Mouse (Mus musculus) liver, embryonic 12.5 days (tissue): Measurements from ENCODE around the gene AL731706.1. TPM values are rescaled to one million over a fixed set of nuclear protein-coding genes. Genes with fewer than 3 reads are reported as not detected.

Experiments used
- ATAC-seq: fragments of 200-750 bp; cut with Nextera tagmentation; 2 replicates; pipeline ENCODE4 v1.8.0; 2017; ENCODE audit warnings: moderate number of reproducible peaks, mild to moderate bottlenecking, moderate library complexity
- H3K27ac ChIP-seq: fragments of 300-500 bp; sonication (generic); 2 replicates; pipeline ENCODE4 v1.5.1; 2016; ENCODE audit warnings: mild to moderate bottlenecking
- H3K27me3 ChIP-seq: fragments of 300-500 bp; sonication (generic); replicated peaks from 2 replicates; pipeline ENCODE4 v1.6.1; 2016; ENCODE audit warnings: mild to moderate bottlenecking, moderate library complexity
- H3K36me3 ChIP-seq: fragments of 300-500 bp; sonication (generic); 2 replicates; pipeline ENCODE4 v1.6.1; 2016; ENCODE audit warnings: mild to moderate bottlenecking, moderate library complexity
- H3K4me1 ChIP-seq: fragments of 300-500 bp; sonication (generic); 2 replicates; pipeline ENCODE4 v1.6.1; 2016
- H3K4me2 ChIP-seq: fragments of 300-500 bp; sonication (generic); 2 replicates; pipeline ENCODE4 v1.6.1; 2016; ENCODE audit warnings: mild to moderate bottlenecking, moderate library complexity
- H3K4me3 ChIP-seq: fragments of 300-500 bp; sonication (generic); 2 replicates; pipeline ENCODE4 v1.5.1; 2016; ENCODE audit warnings: mild to moderate bottlenecking, moderate library complexity
- H3K9ac ChIP-seq: fragments of 300-500 bp; sonication (generic); 2 replicates; pipeline ENCODE4 v1.6.1; 2016; ENCODE audit warnings: mild to moderate bottlenecking, moderate library complexity
- H3K9me3 ChIP-seq: fragments of 300-500 bp; sonication (generic); replicated peaks from 2 replicates; pipeline ENCODE4 v1.6.1; 2016; ENCODE audit warnings: mild to moderate bottlenecking, moderate library complexity
- WGBS: fragments of 180-500 bp; shearing (Covaris S2); methylation state at CpG from one replicate; pipeline ENCODE4 v1.1.7; 2016; ENCODE audit not compliant: insufficient replicate concordance; 5-methylcytosine and 5-hydroxymethylcytosine counted together
- polyA plus RNA-seq: library from polyadenylated mRNA; unstranded; fragments of >200 nt; fragmentation: Nextera tagmentation; extraction: Ambion mirVana; gene quantifications from 2 replicates; pipeline ENCODE4 v1.2.1, GENCODE M21; 2016

AL731706.1 gene
- polyA plus RNA-seq = 14.0 and 17.1 TPM in 2 replicates

DNA sequence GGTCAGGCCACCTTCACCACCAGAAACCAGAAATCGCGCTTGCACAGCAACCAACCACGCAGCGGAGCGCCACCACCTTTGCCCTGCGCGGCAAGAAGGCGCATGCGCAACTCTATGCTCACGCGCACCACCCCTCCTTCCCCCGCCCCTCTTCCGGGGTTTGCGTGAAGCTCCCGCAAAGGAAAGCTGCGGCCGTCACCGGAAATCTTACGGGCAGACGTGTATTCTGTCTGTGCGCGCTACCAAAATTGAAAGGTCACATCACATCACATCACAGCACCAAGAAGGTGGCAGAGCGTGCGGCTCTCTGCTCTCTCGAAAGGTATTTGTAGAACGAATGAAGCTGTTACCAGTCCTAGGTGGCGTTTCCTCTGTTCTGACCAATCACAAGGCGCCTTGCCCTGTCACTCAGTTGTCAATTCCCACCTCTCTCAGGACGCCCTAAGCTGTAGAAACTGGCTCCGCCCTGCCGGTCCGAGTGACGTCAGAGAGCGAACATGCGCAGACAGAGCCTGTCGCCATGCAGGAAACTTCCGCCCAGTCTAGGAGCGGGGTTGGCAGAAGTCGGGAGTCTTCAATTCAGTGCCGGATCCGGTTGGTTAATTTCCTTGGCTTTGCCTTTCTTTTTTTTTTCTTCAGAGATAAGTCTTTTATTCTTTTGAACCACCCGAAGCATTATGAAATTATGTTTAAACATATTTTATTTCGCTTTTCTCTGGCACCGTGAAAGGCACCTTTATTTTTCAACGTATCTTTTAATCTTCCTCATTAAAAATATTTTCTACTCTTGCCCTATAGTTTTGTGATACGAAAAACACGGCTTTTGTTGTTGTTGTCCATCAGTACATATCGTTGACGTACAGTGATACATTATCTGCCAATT lies at the start of gene AL731706.1, which contains the start of the genes Slx4ip and Mkks:
AL731706.1 (minus strand) TSS at position 322 of the 883 bp plus-strand sequence.
Slx4ip (plus strand) TSS at position 151 of the 883 bp plus-strand sequence.
Mkks (minus strand) TSS at position 322 of the 883 bp plus-strand sequence.
- H3K27ac ChIP-seq = peak within 1 kb of the TSS; percentile 90
- no peaks in the 10 kb centered on the region for H3K36me3 ChIP-seq
- peak within 1 kb of the TSS; percentile 79 for H3K9ac ChIP-seq
- H3K9me3 ChIP-seq = no peaks in the 10 kb centered on the region
- no peaks in the 10 kb centered on the region for H3K27me3 ChIP-seq
- peak; percentile 93 for ATAC-seq
- H3K4me3 ChIP-seq = peak within 1 kb of the TSS; percentile 78
- peaks cover 34% of the 10 kb centered on the region for H3K4me1 ChIP-seq
- H3K4me2 ChIP-seq = peak within 1 kb of the TSS; percentile 67
- under 1% methylated on average over 49 of the region's 49 CpGs for WGBS

DNA sequence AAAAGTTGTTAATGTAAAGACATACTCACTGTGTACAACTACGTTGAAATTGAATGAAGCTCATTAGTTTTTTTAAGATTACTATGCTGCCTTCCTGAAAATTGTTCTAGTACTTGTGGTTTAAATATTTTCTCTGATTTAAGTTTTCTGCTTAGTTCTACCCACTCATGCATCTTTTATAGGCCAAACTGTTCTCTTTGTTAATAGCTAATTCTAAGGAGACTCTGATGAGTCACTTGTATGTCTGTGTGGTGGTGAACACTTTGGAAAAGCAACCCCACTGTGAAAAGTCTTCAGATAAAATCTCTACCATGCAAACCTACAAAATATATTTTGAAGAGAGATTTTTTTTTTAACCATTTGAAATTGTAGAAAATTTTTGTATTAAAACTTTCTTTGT lies 47.1 kb upstream of the AL731706.1 start:
- H3K4me2 ChIP-seq = no peak overlapping the region
- no peak overlapping the region for H3K4me3 ChIP-seq
- no peak for ATAC-seq
- H3K4me1 ChIP-seq = no peaks in the 10 kb centered on the region
- no peak overlapping the region for H3K9ac ChIP-seq
- 67% methylated on average over 1 of the region's 1 CpGs for WGBS
- H3K27me3 ChIP-seq = no peaks in the 10 kb centered on the region
- H3K27ac ChIP-seq = no peak overlapping the region
- H3K36me3 ChIP-seq = no peaks in the 10 kb centered on the region
- H3K9me3 ChIP-seq = no peaks in the 10 kb centered on the region

DNA sequence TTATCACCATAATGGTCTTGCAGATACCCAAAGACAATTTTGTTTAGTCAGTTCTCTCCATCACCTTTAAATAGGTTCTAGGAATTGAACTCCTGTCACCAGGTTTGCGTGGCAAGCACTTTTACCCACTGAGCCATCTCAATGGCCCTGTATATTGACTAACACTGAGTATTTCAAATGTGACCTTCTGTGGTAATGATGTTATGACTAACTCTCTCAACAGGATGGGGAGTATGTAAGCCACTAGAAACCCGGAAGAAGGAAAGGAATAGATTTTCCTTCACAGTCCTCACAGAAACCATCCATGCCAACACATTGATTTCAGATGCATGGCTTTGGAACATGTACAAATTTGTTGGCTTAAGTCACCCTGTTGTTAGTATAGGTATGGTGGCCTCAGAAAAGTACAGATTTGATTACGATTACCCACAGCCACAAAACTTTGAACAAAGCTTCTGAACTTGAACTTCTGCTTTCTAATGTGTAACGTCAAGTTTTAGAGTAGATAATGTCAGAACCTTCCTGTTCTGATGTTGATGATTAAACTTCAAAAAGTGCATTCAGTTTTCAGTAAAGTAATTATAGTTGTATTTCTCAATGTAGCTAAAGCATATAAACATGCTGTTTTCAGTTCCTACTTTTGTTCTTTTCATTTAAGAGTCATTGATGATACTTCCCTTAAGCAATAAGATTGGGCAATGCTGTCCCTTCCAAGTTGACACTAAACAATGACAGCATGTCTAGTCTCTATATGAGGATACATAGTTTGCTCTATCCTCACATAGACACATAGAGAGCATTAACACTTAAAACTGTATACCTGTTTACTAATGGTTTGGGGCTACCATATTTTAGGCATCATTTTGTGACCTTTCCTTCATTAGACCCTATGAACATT lies 45.5 kb upstream of the AL731706.1 start:
- no peak overlapping the region for H3K4me2 ChIP-seq
- H3K9ac ChIP-seq = no peak overlapping the region
- ATAC-seq = no peak
- no peaks in the 10 kb centered on the region for H3K27me3 ChIP-seq
- no peaks in the 10 kb centered on the region for H3K4me1 ChIP-seq
- H3K27ac ChIP-seq = no peak overlapping the region
- H3K36me3 ChIP-seq = no peaks in the 10 kb centered on the region
- H3K4me3 ChIP-seq = no peak overlapping the region
- H3K9me3 ChIP-seq = no peaks in the 10 kb centered on the region
- 50% methylated on average over 4 of the region's 4 CpGs for WGBS

DNA sequence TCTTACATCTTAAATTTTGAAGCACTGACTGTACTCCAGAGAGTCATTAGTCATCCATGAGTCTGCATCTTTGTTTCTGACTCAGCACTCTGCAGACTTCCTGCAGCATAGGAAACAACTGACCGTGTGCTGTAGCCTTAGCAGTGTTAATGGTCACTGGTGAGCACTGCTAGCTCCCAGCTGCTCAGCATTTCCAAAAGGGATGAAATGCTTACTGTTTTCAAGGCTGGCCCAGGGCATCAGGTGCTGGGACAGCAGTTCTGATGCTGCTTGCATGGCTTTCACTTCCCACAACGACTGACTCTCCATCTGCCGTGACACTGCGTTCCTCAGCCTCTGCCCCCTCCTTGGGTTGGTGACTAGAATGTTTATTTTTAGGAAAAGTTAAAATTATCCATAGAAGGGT lies 29.8 kb upstream of the AL731706.1 start:
- no peaks in the 10 kb centered on the region for H3K36me3 ChIP-seq
- H3K27me3 ChIP-seq = no peaks in the 10 kb centered on the region
- H3K4me1 ChIP-seq = peaks cover 30% of the 10 kb centered on the region
- peak; percentile 98 for ATAC-seq
- H3K4me3 ChIP-seq = peak overlapping the region; percentile 22; the same call in 1 of the 2 replicates
- peak overlapping the region; percentile 88 for H3K27ac ChIP-seq
- no peaks in the 10 kb centered on the region for H3K9me3 ChIP-seq
- peak overlapping the region; percentile 53 for H3K4me2 ChIP-seq
- H3K9ac ChIP-seq = 0 out of 2 replicates have a peak overlapping the region, but pooled peaks have one; percentile 27
- WGBS = 43% methylated on average over 4 of the region's 4 CpGs

DNA sequence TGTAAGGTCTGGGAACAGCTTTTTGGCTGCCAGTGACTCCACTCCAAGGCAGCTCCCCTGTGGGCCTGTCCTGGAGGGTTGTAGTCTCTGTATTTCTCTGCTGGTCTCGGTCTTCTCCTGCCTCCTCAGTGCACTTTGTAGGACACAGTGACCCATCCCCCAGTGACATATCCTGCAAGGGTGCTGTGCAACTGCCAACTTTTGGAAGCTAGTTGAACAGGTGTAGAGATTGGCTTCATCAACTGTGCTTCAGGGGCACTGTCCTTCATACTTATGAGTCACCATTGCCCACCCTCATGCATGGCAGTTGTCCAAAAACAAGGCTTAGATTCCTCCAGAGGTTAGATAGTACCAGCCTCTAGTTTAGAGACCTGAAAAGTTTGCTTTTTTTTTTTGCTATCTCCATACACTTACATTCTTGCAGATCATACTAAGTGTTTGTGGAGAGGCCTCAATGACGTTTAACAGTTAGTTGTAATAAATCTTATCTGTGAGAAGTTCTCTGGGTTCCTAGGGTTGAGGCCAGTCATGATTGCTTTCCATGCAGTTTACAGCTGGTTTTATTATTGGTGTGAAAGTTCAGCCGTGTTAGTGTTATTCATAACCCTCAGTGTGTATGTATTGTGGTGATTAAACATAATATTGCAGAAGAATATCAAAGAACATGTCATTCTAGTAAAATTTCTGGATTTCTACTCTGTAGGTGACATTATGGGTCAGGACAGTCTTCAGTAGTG lies 29.2 kb upstream of the AL731706.1 start:
- H3K4me3 ChIP-seq = no peak overlapping the region
- peaks cover 30% of the 10 kb centered on the region for H3K4me1 ChIP-seq
- peak overlapping the region; percentile 53 for H3K4me2 ChIP-seq
- no peak overlapping the region for H3K9ac ChIP-seq
- H3K27ac ChIP-seq = peak overlapping the region; percentile 88
- no peaks in the 10 kb centered on the region for H3K9me3 ChIP-seq
- peak; percentile 23; the same call in 1 of the 2 replicates for ATAC-seq
- H3K36me3 ChIP-seq = no peaks in the 10 kb centered on the region
- 66% methylated on average over 3 of the region's 3 CpGs for WGBS
- no peaks in the 10 kb centered on the region for H3K27me3 ChIP-seq

DNA sequence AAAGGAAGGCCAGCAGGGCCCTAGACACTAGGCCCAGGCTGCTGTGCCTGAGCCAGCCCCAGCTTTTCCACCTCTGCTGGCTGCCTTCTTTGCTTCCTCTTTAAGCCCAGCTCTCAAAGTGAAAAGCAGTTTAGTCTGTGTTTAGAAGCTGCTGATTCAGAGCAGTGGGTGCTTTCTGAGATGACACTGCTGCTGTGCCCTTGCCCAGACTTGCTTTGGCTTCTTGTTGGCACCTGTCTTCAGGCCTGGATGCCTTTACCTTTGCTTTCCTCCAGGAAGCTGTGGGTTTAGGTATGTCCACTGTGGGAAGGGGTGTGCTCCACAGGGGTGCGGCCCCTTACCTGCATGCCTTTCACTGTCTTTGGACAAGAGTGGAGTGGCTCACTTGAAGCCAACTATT lies 28.2 kb upstream of the AL731706.1 start:
- H3K27me3 ChIP-seq = no peaks in the 10 kb centered on the region
- no peak overlapping the region for H3K4me2 ChIP-seq
- 67% methylated on average over 1 of the region's 1 CpGs for WGBS
- H3K9me3 ChIP-seq = no peaks in the 10 kb centered on the region
- no peak overlapping the region for H3K4me3 ChIP-seq
- peak overlapping the region; percentile 37 for H3K27ac ChIP-seq
- no peak for ATAC-seq
- no peaks in the 10 kb centered on the region for H3K36me3 ChIP-seq
- H3K4me1 ChIP-seq = peaks cover 30% of the 10 kb centered on the region
- no peak overlapping the region for H3K9ac ChIP-seq

DNA sequence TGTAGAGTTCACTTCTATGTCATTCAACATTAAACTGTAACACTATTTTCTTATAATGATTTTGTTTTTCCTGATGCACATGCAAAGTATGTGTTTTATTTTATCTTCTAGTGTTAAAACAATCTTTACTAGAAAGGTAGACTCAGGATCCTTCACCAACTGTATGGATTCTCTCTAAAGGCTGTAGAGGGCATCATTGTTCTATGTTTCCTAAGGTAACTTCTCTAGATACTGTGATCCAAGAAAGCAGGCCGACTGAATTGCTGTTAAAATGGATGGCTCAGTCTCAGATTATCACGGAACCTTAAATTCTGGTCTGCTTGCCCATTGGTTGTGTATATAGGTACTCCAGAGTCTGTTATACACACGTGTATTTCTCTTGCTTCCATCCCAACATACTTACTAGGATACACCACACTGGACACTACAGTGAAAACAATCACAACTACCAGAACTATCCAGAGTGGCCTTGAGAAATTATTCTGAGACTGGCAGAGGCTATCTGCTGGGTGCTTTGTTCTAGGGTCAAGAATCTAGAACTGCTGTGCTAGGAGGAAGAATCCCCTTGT lies 23.2 kb upstream of the AL731706.1 start:
- Histone ChIP-seq H3K27ac (no peak overlapping the region), H3K9ac (no peak overlapping the region), H3K27me3 (no peaks in the 10 kb centered on the region), H3K4me1 (peaks cover 14% of the 10 kb centered on the region), H3K36me3 (no peaks in the 10 kb centered on the region), H3K4me2 (no peak overlapping the region), H3K9me3 (no peaks in the 10 kb centered on the region), H3K4me3 (no peak overlapping the region)
- WGBS = 64% methylated on average over 3 of the region's 3 CpGs
- no peak for ATAC-seq

DNA sequence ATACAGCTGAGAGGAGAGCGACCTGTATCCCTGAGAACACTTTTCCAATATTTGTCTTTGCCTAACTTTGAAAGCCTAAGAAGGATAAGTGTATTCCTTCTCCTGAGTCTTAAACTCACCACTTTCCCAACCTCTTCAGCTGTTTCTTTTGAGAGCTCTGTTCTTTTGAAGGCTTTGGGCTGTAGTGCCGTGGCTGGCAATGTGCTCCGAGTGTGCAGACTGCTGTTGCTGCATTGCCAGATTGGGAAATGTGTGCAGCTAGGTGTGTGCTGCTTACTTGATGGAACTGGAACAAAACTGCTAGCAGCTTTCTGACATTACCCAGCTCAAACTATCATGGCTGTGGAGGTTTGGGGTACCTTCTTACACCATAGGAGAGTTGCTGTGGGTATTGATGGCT lies 21.8 kb upstream of the AL731706.1 start:
- Histone ChIP-seq H3K36me3 (no peaks in the 10 kb centered on the region), H3K27me3 (no peaks in the 10 kb centered on the region), H3K4me1 (peaks cover 16% of the 10 kb centered on the region), H3K9ac (no peak overlapping the region), H3K27ac (no peak overlapping the region), H3K9me3 (no peaks in the 10 kb centered on the region), H3K4me2 (no peak overlapping the region), H3K4me3 (no peak overlapping the region)
- WGBS = 72% methylated on average over 3 of the region's 3 CpGs
- no peak for ATAC-seq

DNA sequence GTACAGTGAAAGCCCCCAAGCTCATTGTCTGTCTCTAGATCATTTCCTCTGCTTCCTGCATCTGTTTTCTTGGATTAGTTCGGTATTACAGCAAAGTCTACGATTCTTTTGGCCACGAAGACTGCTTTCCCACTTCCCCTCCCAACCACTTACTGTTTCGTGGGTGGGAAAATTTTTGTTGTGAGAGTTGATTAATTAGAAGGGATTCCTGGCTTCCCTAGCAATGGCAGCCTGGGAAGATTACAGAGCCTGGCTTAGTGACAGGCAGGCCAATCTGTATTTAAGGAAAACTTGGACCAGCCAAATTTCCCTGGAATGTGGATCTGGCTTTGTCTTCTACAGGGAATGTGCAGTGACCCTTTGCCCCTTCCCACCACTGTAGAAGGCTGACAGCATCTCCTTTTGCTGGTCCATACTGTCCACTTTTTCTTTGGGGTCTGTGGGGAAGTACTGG lies 20.8 kb upstream of the AL731706.1 start:
- ATAC-seq = no peak
- H3K27ac ChIP-seq = 0 out of 2 replicates have a peak overlapping the region, but pooled peaks have one; percentile 26
- H3K27me3 ChIP-seq = no peaks in the 10 kb centered on the region
- WGBS = 25% methylated on average over 4 of the region's 4 CpGs
- H3K9ac ChIP-seq = no peak overlapping the region
- H3K4me3 ChIP-seq = no peak overlapping the region
- no peaks in the 10 kb centered on the region for H3K36me3 ChIP-seq
- H3K4me1 ChIP-seq = peaks cover 16% of the 10 kb centered on the region
- H3K9me3 ChIP-seq = no peaks in the 10 kb centered on the region
- no peak overlapping the region for H3K4me2 ChIP-seq

DNA sequence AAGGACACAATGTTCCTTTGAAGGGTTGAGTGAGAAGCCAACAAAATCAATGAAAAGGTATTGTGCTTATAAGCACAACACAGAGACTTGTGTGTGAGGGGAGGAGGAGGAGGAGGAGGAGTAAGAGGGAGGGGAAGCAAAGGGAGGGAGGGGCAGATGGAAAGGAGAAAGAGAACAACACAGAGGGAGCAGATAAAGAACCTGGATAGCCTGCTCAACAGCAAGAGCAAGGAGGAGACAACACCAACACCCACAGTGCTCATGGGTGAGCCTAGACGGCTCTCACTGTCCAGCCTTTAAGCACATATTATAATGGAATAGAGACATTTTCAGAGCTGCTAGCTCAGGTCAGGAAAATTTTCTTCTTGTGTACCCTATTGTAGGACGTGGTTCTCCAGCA lies 18.1 kb upstream of the AL731706.1 start:
- peak; percentile 80 for ATAC-seq

DNA sequence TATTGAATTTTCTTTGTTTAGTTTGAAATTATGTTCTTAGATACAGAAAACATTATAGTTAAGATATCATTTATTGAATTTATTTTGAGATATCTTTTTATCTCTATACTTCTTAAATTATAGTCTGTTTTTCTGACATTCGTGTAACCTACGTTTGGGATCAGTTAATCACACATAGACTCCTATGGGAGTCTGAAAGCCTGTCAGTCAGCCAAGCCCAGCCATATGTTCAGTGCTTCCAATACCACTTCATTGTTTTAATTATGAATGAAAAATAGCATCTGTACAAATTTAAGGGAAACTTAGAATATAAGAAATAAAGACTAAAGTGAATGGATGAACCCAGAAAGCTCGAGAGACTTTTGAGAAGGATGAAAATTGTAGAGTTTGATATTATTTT lies 17.4 kb upstream of the AL731706.1 start:
- WGBS = 76% methylated on average over 3 of the region's 3 CpGs
- no peak for ATAC-seq
- Histone ChIP-seq H3K9me3 (no peaks in the 10 kb centered on the region), H3K4me2 (no peak overlapping the region), H3K36me3 (peaks cover 11% of the 10 kb centered on the region), H3K4me3 (no peak overlapping the region), H3K4me1 (peaks cover 12% of the 10 kb centered on the region), H3K27me3 (no peaks in the 10 kb centered on the region), H3K9ac (no peak overlapping the region), H3K27ac (no peak overlapping the region)

More for the DNA sequence above, 18.1 kb upstream of the AL731706.1 start:
- no peaks in the 10 kb centered on the region for H3K9me3 ChIP-seq
- no peak overlapping the region for H3K9ac ChIP-seq
- no peaks in the 10 kb centered on the region for H3K27me3 ChIP-seq
- WGBS = 50% methylated on average over 2 of the region's 2 CpGs
- H3K36me3 ChIP-seq = peaks cover 11% of the 10 kb centered on the region
- no peak overlapping the region for H3K4me3 ChIP-seq
- H3K4me1 ChIP-seq = peaks cover 10% of the 10 kb centered on the region
- H3K4me2 ChIP-seq = no peak overlapping the region
- no peak overlapping the region for H3K27ac ChIP-seq
